Mouse (Mus musculus) forebrain, embryonic 14.5 days (tissue): ENCODE results near the gene Lamtor2. TPM values are rescaled to one million over a fixed set of nuclear protein-coding genes. Genes with fewer than 3 reads are reported as not detected.

Source experiments
- ATAC-seq: fragments of 200-750 bp; cut with Nextera tagmentation; 2 replicates; pipeline ENCODE4 v1.8.0; 2017; ENCODE audit warnings: mild to moderate bottlenecking, moderate library complexity
- DNase-seq: peaks from one replicate; pipeline ENCODE4 v3.0.0-alpha.2; 2015; ENCODE audit warnings: low spot score
- H3K27ac ChIP-seq: fragments of 300-500 bp; sonication (generic); 2 replicates; pipeline ENCODE4 v1.5.1; 2014; ENCODE audit warnings: low read depth, mild to moderate bottlenecking, control low read depth, low read length, moderate library complexity
- H3K27me3 ChIP-seq: fragments of 300-500 bp; sonication (generic); replicated peaks from 2 replicates; pipeline ENCODE4 v1.6.1; 2014; ENCODE audit warnings: low read length, control low read depth, mixed read lengths; ENCODE audit not compliant: control insufficient read depth, insufficient read depth
- H3K36me3 ChIP-seq: fragments of 300-500 bp; sonication (generic); 2 replicates; pipeline ENCODE4 v1.6.1; 2014; ENCODE audit warnings: low read length, control low read depth; ENCODE audit not compliant: control insufficient read depth, insufficient read depth
- H3K4me1 ChIP-seq: fragments of 300-500 bp; sonication (generic); 2 replicates; pipeline ENCODE4 v1.6.1; 2014; ENCODE audit warnings: antibody characterized with exemption, low read length, control low read depth; ENCODE audit not compliant: control insufficient read depth, insufficient read depth
- H3K4me2 ChIP-seq: fragments of 300-500 bp; sonication (generic); 2 replicates; pipeline ENCODE4 v1.6.1; 2014; ENCODE audit warnings: mild to moderate bottlenecking, control low read depth, low read length
- H3K4me3 ChIP-seq: fragments of 300-500 bp; sonication (generic); 2 replicates; pipeline ENCODE4 v1.5.1; 2014; ENCODE audit warnings: low read depth, low read length, control low read depth
- H3K9ac ChIP-seq: fragments of 300-500 bp; sonication (generic); 2 replicates; pipeline ENCODE4 v1.6.1; 2014; ENCODE audit warnings: mild to moderate bottlenecking, low read length, control low read depth, moderate library complexity
- H3K9me3 ChIP-seq: fragments of 300-500 bp; sonication (generic); replicated peaks from 2 replicates; pipeline ENCODE4 v1.6.1; 2016; ENCODE audit warnings: low read length, control low read depth, mixed read lengths; ENCODE audit not compliant: control insufficient read depth
- WGBS: fragments of 180-500 bp; shearing (Covaris S2); extraction: QIAGEN DNeasy Blood & Tissue Kit; methylation state at CpG from one replicate; pipeline ENCODE4 v1.1.7; 2014; 5-methylcytosine and 5-hydroxymethylcytosine counted together
- microRNA counts: library from miRNA; unstranded; fragments of <30 nt; microRNA quantifications from one replicate; lab custom pipeline; 2016
- microRNA-seq: library from miRNA; unstranded; fragments of <30 nt; microRNA quantifications from one replicate; pipeline ENCODE4, GENCODE M21; 2016
- polyA plus RNA-seq: library from polyadenylated mRNA; unstranded; fragments of >200 nt; fragmentation: Nextera tagmentation; extraction: Ambion mirVana; gene quantifications from 2 replicates; pipeline ENCODE4 v1.2.1, GENCODE M21; 2014

The Lamtor2 gene
- polyA plus RNA-seq, 1 experiment from 2014 or later: 122 TPM

- H3K27me3 ChIP-seq: no peaks in the 10 kb centered on the region
- 38% methylated on average over 4 of the region's 4 CpGs for WGBS
- no peak overlapping the region for H3K9ac ChIP-seq
- DNase-seq (no peak), ATAC-seq (no peak)
- H3K27ac ChIP-seq: no peak overlapping the region
- H3K9me3 ChIP-seq: no peaks in the 10 kb centered on the region
- H3K36me3 ChIP-seq: no peaks in the 10 kb centered on the region
- no peak overlapping the region for H3K4me2 ChIP-seq
- no peak overlapping the region for H3K4me3 ChIP-seq
- H3K4me1 ChIP-seq: peaks cover 2% of the 10 kb centered on the region; the same call in 1 of the 2 replicates
Measured at GRCm38 (mm10) chr3:88500655-88501365, 52.1 kb downstream of the Lamtor2 start.

- H3K4me3 ChIP-seq: no peak overlapping the region
- no peaks in the 10 kb centered on the region for H3K9me3 ChIP-seq
- ATAC-seq (no peak), DNase-seq (no peak)
- H3K4me2 ChIP-seq: no peak overlapping the region
- peaks cover 2% of the 10 kb centered on the region; the same call in 1 of the 2 replicates for H3K4me1 ChIP-seq
- no peaks in the 10 kb centered on the region for H3K27me3 ChIP-seq
- H3K36me3 ChIP-seq: no peaks in the 10 kb centered on the region
- no peak overlapping the region for H3K9ac ChIP-seq
- no peak overlapping the region for H3K27ac ChIP-seq
- WGBS: 83% methylated on average over 7 of the region's 7 CpGs
Measured at GRCm38 (mm10) chr3:88500087-88500486, 52.8 kb downstream of the Lamtor2 start.

MicroRNA genes within 50 kb of the gene (microRNA counts, 519-probe panel; counts per million panel counts)
- not detected for microRNA mmu-miR-1905 (lab: Ali Mortazavi, UCI)

Small RNAs within 50 kb of the gene (microRNA-seq; reads per million reads assigned to microRNA genes)
- not detected for gene Mir1905

Other genes starting within 250 kb of the Lamtor2 start
- gene Glmp, start 228.1 kb downstream of the Lamtor2 start, polyA plus RNA-seq: 57.5 and 63.4 TPM in 2 replicates
- gene Tmem79, start 216.9 kb downstream of the Lamtor2 start, polyA plus RNA-seq: 0.91 and 1.4 TPM in 2 replicates
- 36.0 and 44.8 TPM in 2 replicates for gene Smg5, start 216.8 kb downstream of the Lamtor2 start, polyA plus RNA-seq
- gene Paqr6, start 188.5 kb downstream of the Lamtor2 start, polyA plus RNA-seq: 0.22 and 0.30 TPM in 2 replicates
- gene Bglap3, start 180.3 kb downstream of the Lamtor2 start, polyA plus RNA-seq: not detected in 2 replicates
- not detected in 2 replicates for gene Bglap2, start 174.4 kb downstream of the Lamtor2 start, polyA plus RNA-seq
- not detected in 2 replicates for gene Bglap, start 168.6 kb downstream of the Lamtor2 start, polyA plus RNA-seq
- gene Pmf1, start 142.7 kb downstream of the Lamtor2 start, polyA plus RNA-seq: 63.2 and 70.6 TPM in 2 replicates
- gene Slc25a44, start 127.9 kb downstream of the Lamtor2 start, polyA plus RNA-seq: 30.8 and 36.1 TPM in 2 replicates
- gene Sema4a, start 91.9 kb downstream of the Lamtor2 start, polyA plus RNA-seq: 12.2 and 15.2 TPM in 2 replicates
- 18.0 and 28.5 TPM in 2 replicates for gene Lmna, start 43.1 kb downstream of the Lamtor2 start, polyA plus RNA-seq
- gene Mex3a, start 20.7 kb downstream of the Lamtor2 start, polyA plus RNA-seq: 48.8 and 50.1 TPM in 2 replicates
- not detected in 2 replicates for gene Rab25, start 4.8 kb downstream of the Lamtor2 start, polyA plus RNA-seq
- gene Ubqln4, start 684 bp upstream of the Lamtor2 start, polyA plus RNA-seq: 40.5 and 43.3 TPM in 2 replicates
- gene Ssr2, start 22.8 kb upstream of the Lamtor2 start, polyA plus RNA-seq: 135 and 155 TPM in 2 replicates
- 90.6 and 122 TPM in 2 replicates for gene Arhgef2, start 52.9 kb upstream of the Lamtor2 start, polyA plus RNA-seq
- gene Rxfp4, start 100.1 kb upstream of the Lamtor2 start, polyA plus RNA-seq: not detected in 2 replicates
- 71.7 and 86.6 TPM in 2 replicates for gene Khdc4, start 132.7 kb upstream of the Lamtor2 start, polyA plus RNA-seq
- 57.8 and 59.0 TPM in 2 replicates for gene Rit1, start 163.8 kb upstream of the Lamtor2 start, polyA plus RNA-seq
- gene Syt11, start 222.1 kb upstream of the Lamtor2 start, polyA plus RNA-seq: 188 and 214 TPM in 2 replicates